Mouse (Mus musculus) mesoderm, embryonic 11.5 days (tissue): ENCODE data around the gene Pde2a.

Experiments
- DNase-seq: peaks from one replicate; pipeline ENCODE4 v3.0.0-alpha.2; 2012; ENCODE audit warnings: low read depth, low spot score

Pde2a gene

GRCm38 (mm10) chr7:101474399-101474811 is 52.9 kb downstream of the Pde2a start:
- DNase-seq: no peak

GRCm38 (mm10) chr7:101476028-101476427 is 54.5 kb downstream of the Pde2a start:
- no peak for DNase-seq

- no peak for DNase-seq
Observed at GRCm38 (mm10) chr7:101476493-101476892, 55.0 kb downstream of the Pde2a start.

GRCm38 (mm10) chr7:101477200-101477599 is 55.7 kb downstream of the Pde2a start:
- DNase-seq: no peak

GRCm38 (mm10) chr7:101478099-101478498 is 56.6 kb downstream of the Pde2a start:
- DNase-seq: no peak

GRCm38 (mm10) chr7:101479841-101480240 is 58.4 kb downstream of the Pde2a start:
- DNase-seq: no peak

- no peak for DNase-seq
Observed at GRCm38 (mm10) chr7:101480671-101481070, 59.2 kb downstream of the Pde2a start.

GRCm38 (mm10) chr7:101481872-101482498 is 60.5 kb downstream of the Pde2a start:
- DNase-seq: no peak

- no peak for DNase-seq
Observed at GRCm38 (mm10) chr7:101482499-101483081, 61.1 kb downstream of the Pde2a start.

- DNase-seq: no peak
Observed at GRCm38 (mm10) chr7:101483498-101484115, 62.1 kb downstream of the Pde2a start.

GRCm38 (mm10) chr7:101487102-101487501 is 65.6 kb downstream of the Pde2a start:
- no peak for DNase-seq

- DNase-seq: no peak
Observed at GRCm38 (mm10) chr7:101490952-101491351, 69.5 kb downstream of the Pde2a start.

- no peak for DNase-seq
Observed at GRCm38 (mm10) chr7:101498385-101498784, 76.9 kb downstream of the Pde2a start.

GRCm38 (mm10) chr7:101499251-101499650 is 77.8 kb downstream of the Pde2a start:
- no peak for DNase-seq

GRCm38 (mm10) chr7:101499701-101500100 is 78.2 kb downstream of the Pde2a start:
- DNase-seq: no peak

GRCm38 (mm10) chr7:101501236-101501635 is 79.7 kb downstream of the Pde2a start:
- DNase-seq: no peak

GRCm38 (mm10) chr7:101501675-101502074 is 80.2 kb downstream of the Pde2a start:
- no peak for DNase-seq

- peak; percentile 69 for DNase-seq
Observed at GRCm38 (mm10) chr7:101503351-101503750, 81.9 kb downstream of the Pde2a start.

- DNase-seq: no peak
Observed at GRCm38 (mm10) chr7:101503803-101504202, 82.3 kb downstream of the Pde2a start.

GRCm38 (mm10) chr7:101504507-101504906 is 83.0 kb downstream of the Pde2a start:
- DNase-seq: no peak

- no peak for DNase-seq
Observed at GRCm38 (mm10) chr7:101509212-101509611, 87.7 kb downstream of the Pde2a start.

GRCm38 (mm10) chr7:101513655-101514054 is 92.2 kb downstream of the Pde2a start:
- DNase-seq: no peak

GRCm38 (mm10) chr7:101514768-101515167 is 93.3 kb downstream of the Pde2a start:
- DNase-seq: no peak
